Mouse (Mus musculus) skeletal muscle tissue, postnatal 0 days (tissue): ENCODE data around the gene Zxdb. TPM values are rescaled to one million over a fixed set of nuclear protein-coding genes. Genes with fewer than 3 reads are reported as not detected.

Experiments
- polyA plus RNA-seq: library from polyadenylated mRNA; unstranded; fragments of >200 nt; fragmentation: Nextera tagmentation; extraction: Ambion mirVana; gene quantifications from 2 replicates; pipeline ENCODE4 v1.2.1, GENCODE M21; 2015

The Zxdb gene
- polyA plus RNA-seq, result 0.52 and 0.72 TPM in 2 replicates

GRCm38 (mm10) chrX:94724192-94724971, at the start of gene Zxdb:
Gene Zxdb (plus strand): TSS chrX:94724569.

Other genes with a start within 250 kb of the Zxdb start
- gene Maged1, start 182.4 kb upstream of the Zxdb start, polyA plus RNA-seq, result 341 and 360 TPM in 2 replicates
- gene Gspt2, start 88.5 kb upstream of the Zxdb start, polyA plus RNA-seq, result 1.4 and 1.6 TPM in 2 replicates